9 mouse cellular contexts compared by ENCODE assay signal in genomic region chr5:138857010-138857617, GRCm38 (mm10). TPM values are rescaled to one million over a fixed set of nuclear protein-coding genes. Genes with fewer than 3 reads are reported as not detected.
DNase-seq lines count a peak whose midpoint lies in the region; ATAC-seq and TF ChIP-seq lines count a peak whose summit lies in the region.
"Had no signal": no experiment of that assay in that cellular context is flagged by ENCODE, and none has a peak within 500 bp of the region (broad histone marks: within the 10 kb centered on the region; RNA-seq: fewer than 3 reads in every experiment).

No protein-coding gene starts in this region.

- no peaks in the 10 kb centered on the region for H3K27me3 ChIP-seq in CH12.LX (replicated peaks)
- 0 out of 2 replicates have a peak, but pooled peaks cover 4% of the 10 kb centered on the region for H3K27me3 ChIP-seq in forebrain, embryonic 12.5 days
- H3K27me3 ChIP-seq: embryonic facial prominence, embryonic 13.5 days had no signal

- H3K4me3 ChIP-seq in CH12.LX (replicated peaks in 1 of 3; ENCODE audit: low read depth in 2 of 3, low read length in 2 of 3, poor library complexity in 1 of 3) = no peak overlapping the region
- no peak overlapping the region for H3K4me3 ChIP-seq in forebrain, embryonic 12.5 days (replicated peaks)
- H3K4me3 ChIP-seq: embryonic facial prominence, embryonic 13.5 days had no signal

- no peak for TF ChIP-seq POLR2A in CH12.LX (IDR thresholded peaks at IDR 0.05; ENCODE audit: low read depth, low read length)
- TF ChIP-seq POLR2A in brain, embryonic 14.5 days (IDR thresholded peaks at IDR 0.05; ENCODE audit: borderline replicate concordance, extremely low read depth, insufficient read depth, insufficient read length, poor library complexity, severe bottlenecking) = no peak

- no peak overlapping the region for H3K4me2 ChIP-seq in CH12.LX (ENCODE audit: insufficient read depth, low read depth, poor library complexity, severe bottlenecking)
- H3K4me2 ChIP-seq in forebrain, embryonic 12.5 days = no peak overlapping the region
- H3K4me2 ChIP-seq: embryonic facial prominence, embryonic 13.5 days had no signal

- H3K9me3 ChIP-seq in CH12.LX (replicated peaks; ENCODE audit: low read length) = peaks cover 4% of the 10 kb centered on the region
- no peaks in the 10 kb centered on the region for H3K9me3 ChIP-seq in forebrain, embryonic 12.5 days
- H3K9me3 ChIP-seq: embryonic facial prominence, embryonic 13.5 days had no signal

- no peak overlapping the region for H3K9ac ChIP-seq in CH12.LX (ENCODE audit: insufficient read depth, low read depth)
- no peak overlapping the region for H3K9ac ChIP-seq in forebrain, embryonic 12.5 days
- H3K9ac ChIP-seq: embryonic facial prominence, embryonic 13.5 days had no signal

- dilution Hi-C loops in CH12.LX (cut with MboI; ENCODE audit: extremely low pct_ligation_motif_present, extremely low pct_unique_long_range_greater_than_20kb, low sequenced_read_pairs) = no loop called here

- no peak for TF ChIP-seq EP300 in CH12.LX (IDR thresholded peaks at IDR 0.05; ENCODE audit: low read length)

- WGBS in forebrain, embryonic 12.5 days = 27% methylated on average over 9 of the region's 9 CpGs

- intact Hi-C loops in heart, postnatal 25 days (cut with DNase I) = loop anchor here (1.0 to 5.0 kb wide), 3 partner anchors 75 to 150 kb away; no protein-coding TSS in a partner anchor

- no peak overlapping the region for H3K27ac ChIP-seq in CH12.LX (ENCODE audit: insufficient read depth, low read depth)
- H3K27ac ChIP-seq in forebrain, embryonic 12.5 days = no peak overlapping the region
- H3K27ac ChIP-seq: embryonic facial prominence, embryonic 13.5 days had no signal

- H3K4me1 ChIP-seq in CH12.LX (ENCODE audit: control insufficient read depth in 1 of 2, insufficient read depth in 2 of 2) = no peaks in the 10 kb centered on the region
- H3K4me1 ChIP-seq in forebrain, embryonic 12.5 days = no peaks in the 10 kb centered on the region

- DNase-seq in CH12.LX (ENCODE audit: extremely low read depth) = peak; percentile 74
- DNase-seq in brain, embryonic 14.5 days (ENCODE audit: low read depth) = peak; percentile 87
- peak; percentile 20 for DNase-seq in heart, postnatal 25 days (ENCODE audit: low spot score)
- peak; percentile 76 to 92 for DNase-seq in layer of hippocampus, adult 18-20 months (ENCODE audit: low spot score in 2 of 2)
- DNase-seq in lung, adult 18-20 months = peak; percentile 79 to 86
- DNase-seq in ovary, postnatal 14 days (ENCODE audit: low spot score) = peak; percentile 74
- peak; percentile 83 for DNase-seq in thymus, postnatal 4 days

- in situ Hi-C loops in CH12.LX (cut with MboI; ENCODE audit: low pct_ligation_motif_present, low pct_unique_long_range_greater_than_20kb, low sequenced_read_pairs) = loop anchor here (5.0 kb wide), 1 partner anchor 150 kb away; no protein-coding TSS in a partner anchor

- TF ChIP-seq CTCF in CH12.LX (conservative IDR thresholded peaks at IDR 0.05 in 1 of 2, IDR thresholded peaks at IDR 0.05 in 1 of 2; ENCODE audit: low read depth in 2 of 2, low read length in 2 of 2) = peak; percentile 61 to 92
- peak; percentile 81 for TF ChIP-seq CTCF in brain, embryonic 14.5 days (IDR thresholded peaks at IDR 0.05; ENCODE audit: borderline replicate concordance, extremely low read depth, insufficient read depth, insufficient read length)

- H3K79me2 ChIP-seq in CH12.LX (replicated peaks; ENCODE audit: control insufficient read depth, extremely low read depth, insufficient read depth, poor library complexity, severe bottlenecking) = no peaks in the 10 kb centered on the region

- TF ChIP-seq RAD21 in CH12.LX (IDR thresholded peaks at IDR 0.05; ENCODE audit: low read depth, low read length) = peak; percentile 91

- ATAC-seq in forebrain, embryonic 12.5 days (ENCODE audit: low FRiP score) = 0 out of 2 replicates have a peak, but pooled peaks have one; percentile 30

- no peaks in the 10 kb centered on the region for H3K36me3 ChIP-seq in CH12.LX (replicated peaks in 1 of 2; ENCODE audit: control insufficient read depth in 1 of 2, insufficient read depth in 1 of 2, low read length in 1 of 2)
- no peaks in the 10 kb centered on the region for H3K36me3 ChIP-seq in forebrain, embryonic 12.5 days (replicated peaks)
- H3K36me3 ChIP-seq: embryonic facial prominence, embryonic 13.5 days had no signal

TF ChIP-seq in CH12.LX, 34 proteins besides CTCF, POLR2A, EP300 and RAD21:
- TF ChIP-seq ZC3H11A (IDR thresholded peaks at IDR 0.05; ENCODE audit: low read depth, low read length) (peak; percentile 91), SMC3 (IDR thresholded peaks at IDR 0.05; ENCODE audit: low read depth, low read length) (peak; percentile 97), HCFC1 (IDR thresholded peaks at IDR 0.05; ENCODE audit: low read depth, low read length) (no peak), NELFE (IDR thresholded peaks at IDR 0.05; ENCODE audit: low read depth, low read length) (no peak), GABPA (IDR thresholded peaks at IDR 0.05; ENCODE audit: insufficient replicate concordance, low read depth, low read length) (no peak), MAX (IDR thresholded peaks at IDR 0.05; ENCODE audit: low read length) (no peak), USF1 (IDR thresholded peaks at IDR 0.05; ENCODE audit: low read depth, low read length) (no peak), UBTF (IDR thresholded peaks at IDR 0.05; ENCODE audit: low read depth, low read length) (no peak)

RNA-seq across cellular contexts. Expression of gene Gm5294, which starts 37.2 kb away (rescaled TPM):
- total RNA-seq in CH12.LX (2012; rRNA removed) (not detected in 2 replicates), CH12.LX (2014; rRNA removed) (not detected in 2 replicates)
- polyA plus RNA-seq in CH12.LX (2012; ENCODE audit: insufficient read length, low read depth) = not detected in 2 replicates
- 0.24 and 0.82 TPM in 2 replicates for polyA plus RNA-seq in brain, embryonic 14.5 days (2012; rRNA removed)
- not detected in 2 replicates for polyA plus RNA-seq in forebrain, embryonic 12.5 days (2016; fragmentation: Nextera tagmentation; extraction: Ambion mirVana)
- total RNA-seq in heart, postnatal 25 days (2021) = not detected
- total RNA-seq in layer of hippocampus, adult 18-20 months (2021) = not detected
- polyA plus RNA-seq: embryonic facial prominence, embryonic 13.5 days had no signal

Comparison
In these comparisons a context has a peak if more than half of its experiments do, and no peak if none do; other contexts are left out.
1. DNase-seq: peak in every context shown above with its lines; median percentile 87 in brain, embryonic 14.5 days; 84 in layer of hippocampus, adult 18-20 months; 83 in thymus, postnatal 4 days; 82 in lung, adult 18-20 months; 74 in CH12.LX; 74 in ovary, postnatal 14 days; 20 in heart, postnatal 25 days.